Mouse (Mus musculus) CH12.LX (cell line): ENCODE data around the gene Rab43. TPM values are rescaled to one million over a fixed set of nuclear protein-coding genes. Genes with fewer than 3 reads are reported as not detected.

Experiments used
- DNase-seq: peaks from one replicate; pipeline ENCODE4 v3.0.0-alpha.2; 2013; ENCODE audit errors: extremely low read depth
- H3K27ac ChIP-seq: 2 replicates; pipeline ENCODE4 v1.5.1; 2012; ENCODE audit warnings: low read depth, mild to moderate bottlenecking, control low read depth, moderate library complexity; ENCODE audit not compliant: insufficient read depth
- H3K27me3 ChIP-seq: replicated peaks from 2 replicates; pipeline ENCODE3; 2012; ENCODE audit warnings: inconsistent platforms
- H3K36me3 ChIP-seq, 2 experiments: replicated peaks in 1 of 2; 2 replicates each; pipeline versions ENCODE3 to v1.6.1; 2012; ENCODE audit warnings: inconsistent platforms in 1 of 2, low read length in 1 of 2, mild to moderate bottlenecking in 1 of 2, mixed read lengths in 1 of 2, moderate library complexity in 1 of 2; ENCODE audit not compliant: control insufficient read depth in 1 of 2, insufficient read depth in 1 of 2
- H3K4me1 ChIP-seq, 2 experiments: 2 replicates each; pipeline ENCODE4 v1.6.1; 2012; ENCODE audit warnings: inconsistent platforms in 1 of 2, moderate library complexity in 1 of 2; ENCODE audit not compliant: insufficient read depth in 2 of 2, control insufficient read depth in 1 of 2
- H3K4me2 ChIP-seq: 2 replicates; pipeline ENCODE4 v1.6.1; 2012; ENCODE audit warnings: low read depth, mild to moderate bottlenecking, control low read depth; ENCODE audit not compliant: poor library complexity, insufficient read depth, severe bottlenecking
- H3K4me3 ChIP-seq, 3 experiments: fragments of 150-350 bp in 1 of 3; sonication (generic) in 1 of 3; replicated peaks in 1 of 3; 2 replicates each; pipeline versions ENCODE3 to v1.5.1; 2011 to 2012; ENCODE audit warnings: low read depth in 2 of 3, low read length in 2 of 3, mild to moderate bottlenecking in 2 of 3, moderate library complexity in 2 of 3, control low read depth in 1 of 3, improper control_type of control experiment in 1 of 3, inconsistent platforms in 1 of 3, mixed read lengths in 1 of 3; ENCODE audit not compliant: poor library complexity in 1 of 3
- H3K79me2 ChIP-seq: replicated peaks from 2 replicates; pipeline ENCODE4 v1.6.1; 2012; ENCODE audit warnings: mild to moderate bottlenecking, moderate library complexity; ENCODE audit not compliant: control insufficient read depth, poor library complexity, insufficient read depth, severe bottlenecking; ENCODE audit errors: extremely low read depth
- H3K9ac ChIP-seq: 2 replicates; pipeline ENCODE4 v1.6.1; 2012; ENCODE audit warnings: low read depth, mild to moderate bottlenecking, control low read depth, moderate library complexity; ENCODE audit not compliant: insufficient read depth
- H3K9me3 ChIP-seq: replicated peaks from 2 replicates; pipeline ENCODE3; 2012; ENCODE audit warnings: low read length, inconsistent platforms, mixed read lengths
- BHLHE40 ChIP-seq: IDR thresholded peaks from 2 replicates; pipeline ENCODE4 v1.6.1; 2011; ENCODE audit warnings: mild to moderate bottlenecking, low read depth, low read length, improper control_type of control experiment
- E2F4 ChIP-seq: IDR thresholded peaks from 2 replicates; pipeline ENCODE4 v1.6.1; 2011; ENCODE audit warnings: low read depth, low read length, improper control_type of control experiment; ENCODE audit not compliant: insufficient replicate concordance
- ELF1 ChIP-seq: IDR thresholded peaks from 2 replicates; pipeline ENCODE4 v1.6.1; 2014; ENCODE audit warnings: low read depth, mild to moderate bottlenecking, inconsistent platforms, low read length, improper control_type of control experiment
- GABPA ChIP-seq: IDR thresholded peaks from 2 replicates; pipeline ENCODE4 v1.6.1; 2012; ENCODE audit warnings: low read depth, low read length, improper control_type of control experiment, inconsistent platforms; ENCODE audit not compliant: insufficient replicate concordance
- IRF4 ChIP-seq: IDR thresholded peaks from 2 replicates; pipeline ENCODE4 v1.6.1; 2014; ENCODE audit warnings: low read depth, mild to moderate bottlenecking, inconsistent platforms, low read length, improper control_type of control experiment
- JUN ChIP-seq: IDR thresholded peaks from 2 replicates; pipeline ENCODE4 v1.6.1; 2011; ENCODE audit warnings: low read depth, mild to moderate bottlenecking, low read length, improper control_type of control experiment, moderate library complexity; ENCODE audit not compliant: insufficient read depth
- MXI1 ChIP-seq: IDR thresholded peaks from 2 replicates; pipeline ENCODE4 v1.6.1; 2011; ENCODE audit warnings: mild to moderate bottlenecking, low read depth, low read length, improper control_type of control experiment
- POLR2A ChIP-seq: IDR thresholded peaks from 2 replicates; pipeline ENCODE4 v1.6.1; 2011; ENCODE audit warnings: low read depth, mild to moderate bottlenecking, improper control_type of control experiment, low read length
- RAD21 ChIP-seq: IDR thresholded peaks from 2 replicates; pipeline ENCODE4 v1.6.1; 2011; ENCODE audit warnings: low read depth, mild to moderate bottlenecking, low read length, improper control_type of control experiment, moderate library complexity
- RCOR1 ChIP-seq: conservative IDR thresholded peaks from 2 replicates; pipeline ENCODE4 v1.6.1; 2012; ENCODE audit warnings: low read depth, mild to moderate bottlenecking, inconsistent platforms, low read length, improper control_type of control experiment
- SIN3A ChIP-seq: IDR thresholded peaks from 2 replicates; pipeline ENCODE4 v1.6.1; 2012; ENCODE audit warnings: low read length, improper control_type of control experiment, inconsistent platforms
- TBP ChIP-seq: conservative IDR thresholded peaks from 2 replicates; pipeline ENCODE4 v1.6.1; 2011; ENCODE audit warnings: low read depth, low read length, improper control_type of control experiment
- USF2 ChIP-seq: conservative IDR thresholded peaks from 2 replicates; pipeline ENCODE4 v1.6.1; 2011; ENCODE audit warnings: low read depth, low read length, improper control_type of control experiment
- ZKSCAN1 ChIP-seq: IDR thresholded peaks from 2 replicates; pipeline ENCODE4 v1.6.1; 2012; ENCODE audit warnings: low read depth, inconsistent platforms, low read length, improper control_type of control experiment, borderline replicate concordance
- ZNF384 ChIP-seq: IDR thresholded peaks from 2 replicates; pipeline ENCODE4 v1.6.1; 2012; ENCODE audit warnings: low read depth, low read length, improper control_type of control experiment, inconsistent platforms
- dilution Hi-C: fragments of 300-500 bp; cut with MboI; formaldehyde crosslinking; loops from 2 replicates; pipeline ENCODE4 v1.14.3; 2020; ENCODE audit warnings: low sequenced_read_pairs; ENCODE audit not compliant: extremely low pct_unique_long_range_greater_than_20kb, extremely low pct_ligation_motif_present
- in situ Hi-C: fragments of 300-500 bp; cut with MboI; formaldehyde crosslinking; loops from 3 replicates; pipeline ENCODE4 v1.14.3; 2019; ENCODE audit warnings: low sequenced_read_pairs, low pct_ligation_motif_present, low pct_unique_long_range_greater_than_20kb, mixed read lengths
- polyA plus RNA-seq: library from polyadenylated mRNA; unstranded; fragments of >175 nt; gene quantifications from 2 replicates; pipeline ENCODE4 v1.2.1, GENCODE M21; 2012; ENCODE audit warnings: low read depth; ENCODE audit not compliant: insufficient read length
- total RNA-seq, 2 experiments: library from RNA; depleted of rRNA; stranded (reverse); fragments of 300-350 nt in 1 of 2; fragments of >200 nt in 1 of 2; gene quantifications; 2 replicates each; pipeline ENCODE4 v1.2.3; 2012 to 2014

Rab43 gene
- total and polyA plus RNA-seq, 3 experiments = 4.3 to 23.4 (median 10.3) TPM

DNA sequence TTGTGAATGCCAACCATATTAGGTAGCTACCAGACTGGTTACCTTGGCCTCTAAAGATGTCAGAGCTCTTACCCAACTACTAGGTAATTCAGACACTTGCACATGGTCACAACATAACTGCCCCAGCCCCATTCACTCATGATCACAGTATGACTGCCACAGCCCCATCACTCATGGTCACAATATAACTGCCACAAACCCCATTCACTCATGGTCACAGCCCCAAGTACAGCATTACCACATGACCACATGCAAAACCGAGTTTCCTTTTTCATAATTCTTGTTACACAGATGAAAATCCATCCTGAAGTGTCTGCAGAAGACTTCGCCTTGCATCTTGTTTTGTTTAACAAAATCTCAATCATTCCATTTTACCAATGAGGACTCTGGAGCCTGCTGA is 63.9 kb downstream of the Rab43 start:
- Histone ChIP-seq H3K4me2 (peak overlapping the region; percentile 27; the same call in 1 of the 2 replicates), H3K36me3 (peaks cover 0 to 3% of the 10 kb centered on the region in 2 experiments), H3K4me1 (peaks cover 14 to 63% of the 10 kb centered on the region in 2 experiments), H3K27me3 (peaks cover 2% of the 10 kb centered on the region), H3K27ac (no peak overlapping the region), H3K4me3 (peak overlapping the region; percentile 23 to 54 (median 36)), H3K9me3 (no peaks in the 10 kb centered on the region), H3K79me2 (no peaks in the 10 kb centered on the region), H3K9ac (0 out of 2 replicates have a peak overlapping the region, but pooled peaks have one; percentile 23)
- dilution Hi-C loops = no loop called here
- in situ Hi-C loops = no loop called here
- TF ChIP-seq SIN3A (no peak), TBP (0 out of 2 replicates have a peak, but pooled peaks have one; percentile 1), IRF4 (peak; percentile 47), BHLHE40 (peak; percentile 45), RCOR1 (no peak)
- DNase-seq = peak; percentile 66

DNA sequence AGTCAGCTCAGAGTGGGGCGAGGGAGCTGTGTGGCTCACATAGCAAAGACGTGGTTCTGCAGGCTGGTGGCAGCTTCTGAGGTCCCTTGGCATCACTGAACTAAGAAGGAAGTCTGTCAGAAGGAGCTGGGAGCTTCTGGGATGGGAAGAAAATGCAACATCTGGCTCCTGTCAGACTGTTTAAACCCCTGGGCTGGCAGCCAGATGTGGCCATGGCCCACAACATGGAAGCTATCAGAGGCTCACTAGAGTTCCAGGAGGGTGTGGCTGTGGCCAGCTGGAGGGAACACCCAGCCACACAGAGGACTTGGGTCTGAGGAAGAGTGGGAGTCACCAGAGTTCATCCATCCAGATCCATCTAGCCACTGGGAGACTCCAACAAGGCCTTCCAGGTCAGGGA is 65.1 kb downstream of the Rab43 start:
- no peaks in the 10 kb centered on the region for H3K79me2 ChIP-seq
- no peak for DNase-seq
- no peak overlapping the region for H3K9ac ChIP-seq
- dilution Hi-C loops = no loop called here
- peaks cover 2% of the 10 kb centered on the region for H3K27me3 ChIP-seq
- peaks cover 0 to 3% of the 10 kb centered on the region in 2 experiments for H3K36me3 ChIP-seq
- no peak overlapping the region for H3K4me3 ChIP-seq
- H3K9me3 ChIP-seq = no peaks in the 10 kb centered on the region
- H3K4me2 ChIP-seq = no peak overlapping the region
- H3K4me1 ChIP-seq = peaks cover 25 to 74% of the 10 kb centered on the region in 2 experiments
- no peak overlapping the region for H3K27ac ChIP-seq
- TF ChIP-seq ELF1 (no peak), ZNF384 (no peak), GABPA (no peak), RAD21 (no peak), POLR2A (no peak), TBP (no peak), IRF4 (no peak), JUN (no peak), E2F4 (no peak), USF2 (no peak), MXI1 (no peak), ZKSCAN1 (no peak)
- in situ Hi-C loops = no loop called here
